In genomic region chr12:108932113-108932512, GRCm38 (mm10) we compare ENCODE assay signal across 26 mouse cellular contexts.
"Had no signal": no experiment of that assay in that cellular context is flagged by ENCODE, and none has a peak within 500 bp of the region (broad histone marks: within the 10 kb centered on the region; RNA-seq: fewer than 3 reads in every experiment).

No protein-coding gene starts in this region.

- H3K9me3 ChIP-seq: limb, embryonic 10.5 days; limb, embryonic 13.5 days; liver, embryonic 12.5 days; liver, embryonic 15.5 days; lung, embryonic 15.5 days; megakaryocyte, embryonic 14.5 days; midbrain, embryonic 10.5 days; midbrain, embryonic 13.5 days; neural tube, embryonic 13.5 days had no signal

- H3K36me3 ChIP-seq: limb, embryonic 10.5 days; limb, embryonic 13.5 days; liver, embryonic 12.5 days; liver, embryonic 15.5 days; lung, embryonic 15.5 days; midbrain, embryonic 10.5 days; midbrain, embryonic 13.5 days; neural tube, embryonic 13.5 days had no signal

- H3K4me2 ChIP-seq: limb, embryonic 13.5 days; liver, embryonic 12.5 days; liver, embryonic 15.5 days; lung, embryonic 15.5 days; midbrain, embryonic 13.5 days; neural tube, embryonic 13.5 days had no signal

- H3K27ac ChIP-seq: layer of hippocampus, adult 2 months; limb, embryonic 10.5 days; limb, embryonic 13.5 days; liver, embryonic 12.5 days; liver, embryonic 15.5 days; lung, embryonic 15.5 days; midbrain, embryonic 13.5 days; neural tube, embryonic 13.5 days; stomach, postnatal 0 days had no signal

- DNase-seq: layer of hippocampus, adult 9-11 months; liver; lung, adult 18-20 months; lung, postnatal 10 days; lung, postnatal 36 days; right cerebral cortex, adult 18-20 months; right cerebral cortex, postnatal 14 days; right cerebral cortex, postnatal 4 days; thymus, adult 2 months; thymus, postnatal 14 days; thymus, postnatal 4 days had no signal

- H3K4me1 ChIP-seq: liver, embryonic 15.5 days had no signal

- H3K9ac ChIP-seq: limb, embryonic 13.5 days; liver, embryonic 12.5 days; liver, embryonic 15.5 days; lung, embryonic 15.5 days; midbrain, embryonic 13.5 days; neural tube, embryonic 13.5 days had no signal

- ATAC-seq: inflammation-experienced regulatory T-cells, adult 6 months; intestine, embryonic 16.5 days; liver, embryonic 12.5 days; midbrain, embryonic 13.5 days; midbrain, embryonic 16.5 days had no signal

- H3K4me3 ChIP-seq: layer of hippocampus, adult 2 months; limb, embryonic 10.5 days; limb, embryonic 13.5 days; liver, embryonic 12.5 days; liver, embryonic 15.5 days; lung, embryonic 15.5 days; megakaryocyte, embryonic 14.5 days; midbrain, embryonic 10.5 days; midbrain, embryonic 13.5 days; myocyte; neural tube, embryonic 13.5 days had no signal

- H3K27me3 ChIP-seq: limb, embryonic 13.5 days; liver, embryonic 12.5 days; liver, embryonic 15.5 days; lung, embryonic 15.5 days; megakaryocyte, embryonic 14.5 days; midbrain, embryonic 13.5 days; neural tube, embryonic 13.5 days had no signal
